Mouse (Mus musculus): ENCODE results near the gene Mthfd1l.

DNA sequence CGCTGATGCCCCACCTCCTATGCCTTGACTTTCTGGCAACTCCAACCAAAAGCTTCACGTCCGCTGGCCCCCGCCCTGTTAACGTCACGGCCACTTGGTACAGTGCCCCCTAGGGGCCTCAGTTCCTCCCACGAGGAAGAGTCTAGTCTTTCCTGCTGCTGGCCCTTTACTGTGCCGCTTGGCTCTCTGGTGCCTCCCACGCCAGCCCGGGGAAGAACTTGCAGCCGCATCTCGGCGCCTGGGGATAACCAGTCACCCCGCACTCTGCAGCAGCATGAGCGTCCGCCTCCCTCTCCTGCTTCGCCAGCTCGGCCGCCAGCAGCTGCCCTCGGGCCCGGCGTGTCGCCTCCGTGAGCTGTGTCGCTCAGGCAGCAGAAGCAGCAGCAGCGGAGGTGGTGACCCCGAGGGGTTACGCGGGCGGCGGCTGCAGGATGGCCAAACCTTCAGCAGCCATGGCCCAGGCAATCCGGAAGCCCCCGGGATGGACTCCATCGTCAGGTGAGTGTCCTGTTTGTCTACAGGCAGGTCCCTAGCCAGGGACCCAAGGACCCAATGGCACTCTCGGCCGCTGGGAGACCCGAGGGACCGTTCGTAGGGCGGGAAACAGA lies at the start of gene Mthfd1l:
- no peak; the same call in 1 of the 2 replicates for TF ChIP-seq EP300 (IDR thresholded peaks at IDR 0.05; ENCODE audit: low read depth)
- peak; percentile 73 for TF ChIP-seq CTCF (IDR thresholded peaks at IDR 0.05; ENCODE audit: low read depth)
